Mouse (Mus musculus) kidney, adult 2 months (tissue): ENCODE measurements around the gene Plxnb1.

Experiments
- CTCF ChIP-seq: fragments of 200-500 bp; conservative IDR thresholded peaks from 2 replicates; pipeline ENCODE4 v1.5.1; 2011; ENCODE audit warnings: low read depth, mild to moderate bottlenecking, control low read depth, low read length, moderate library complexity, mixed read lengths; ENCODE audit not compliant: insufficient read depth, insufficient read length
- POLR2A ChIP-seq: fragments of 200-500 bp; IDR thresholded peaks from one replicate; pipeline ENCODE4 v1.6.1; 2011; ENCODE audit warnings: low read depth, low read length, control low read depth

- no peak for TF ChIP-seq CTCF
- TF ChIP-seq POLR2A: no peak
These were observed 8.1 kb downstream of the Plxnb1 start for GRCm38 (mm10) chr9:109103250-109103649.
